Mouse (Mus musculus): Measurements from ENCODE around the gene Wfikkn1. TPM values are rescaled to one million over a fixed set of nuclear protein-coding genes. Genes with fewer than 3 reads are reported as not detected.

The Wfikkn1 gene
- polyA plus RNA-seq, 1 experiment from 2014 or later, result 0.54 TPM

GRCm38 (mm10) chr17:25877025-25877424 is 3.6 kb downstream of the Wfikkn1 start:
- Histone ChIP-seq H3K9me3 (ENCODE audit: low read length) (no peaks in the 10 kb centered on the region), H3K4me3 (ENCODE audit: low read depth, low read length) (no peak overlapping the region), H3K36me3 (replicated peaks; ENCODE audit: insufficient read depth, low read length) (peaks cover 10% of the 10 kb centered on the region), H3K27me3 (ENCODE audit: insufficient read depth, low read length) (no peaks in the 10 kb centered on the region), H3K9ac (replicated peaks) (no peak overlapping the region), H3K4me2 (ENCODE audit: low read depth, low read length) (0 out of 2 replicates have a peak overlapping the region, but pooled peaks have one; percentile 85), H3K4me1 (ENCODE audit: insufficient read depth) (peaks cover 31% of the 10 kb centered on the region), H3K27ac (ENCODE audit: low read depth) (peak overlapping the region; percentile 88; the same call in 1 of the 2 replicates)
- WGBS (ENCODE audit: insufficient replicate concordance), result 85% methylated on average over 3 of the region's 3 CpGs
- no peak for TF ChIP-seq CTCF (IDR thresholded peaks at IDR 0.05; ENCODE audit: low read depth)
- no peak for TF ChIP-seq EP300 (IDR thresholded peaks at IDR 0.05; ENCODE audit: low read depth)
- ATAC-seq, result no peak
- no peak for DNase-seq

GRCm38 (mm10) chr17:25876347-25876915 is 4.2 kb downstream of the Wfikkn1 start:
- peak overlapping the region; percentile 88 for H3K27ac ChIP-seq (ENCODE audit: low read depth)
- H3K36me3 ChIP-seq (replicated peaks; ENCODE audit: insufficient read depth, low read length), result peaks cover 10% of the 10 kb centered on the region
- no peaks in the 10 kb centered on the region for H3K9me3 ChIP-seq (ENCODE audit: low read length)
- WGBS (ENCODE audit: insufficient replicate concordance), result 59% methylated on average over 10 of the region's 10 CpGs
- ATAC-seq (0 out of 2 replicates have a peak, but pooled peaks have one; percentile 20), DNase-seq (peak; percentile 53)
- H3K27me3 ChIP-seq (ENCODE audit: insufficient read depth, low read length), result no peaks in the 10 kb centered on the region
- peaks cover 31% of the 10 kb centered on the region for H3K4me1 ChIP-seq (ENCODE audit: insufficient read depth)
- peak overlapping the region; percentile 64 for H3K9ac ChIP-seq (replicated peaks)
- H3K4me2 ChIP-seq (ENCODE audit: low read depth, low read length), result peak overlapping the region; percentile 85
- H3K4me3 ChIP-seq (ENCODE audit: low read depth, low read length), result peak overlapping the region; percentile 69
- TF ChIP-seq EP300 (IDR thresholded peaks at IDR 0.05; ENCODE audit: low read depth) (no peak), CTCF (IDR thresholded peaks at IDR 0.05; ENCODE audit: low read depth) (no peak)

- Histone ChIP-seq H3K4me1 (ENCODE audit: insufficient read depth) (peaks cover 26% of the 10 kb centered on the region), H3K4me3 (ENCODE audit: low read depth, low read length) (peak overlapping the region; percentile 69), H3K9ac (replicated peaks) (peak overlapping the region; percentile 64), H3K27ac (ENCODE audit: low read depth) (peak overlapping the region; percentile 88), H3K36me3 (replicated peaks; ENCODE audit: insufficient read depth, low read length) (peaks cover 10% of the 10 kb centered on the region), H3K9me3 (ENCODE audit: low read length) (no peaks in the 10 kb centered on the region), H3K4me2 (ENCODE audit: low read depth, low read length) (peak overlapping the region; percentile 85), H3K27me3 (ENCODE audit: insufficient read depth, low read length) (no peaks in the 10 kb centered on the region)
- DNase-seq (peak; percentile 90), ATAC-seq (peak; percentile 89)
- TF ChIP-seq CTCF (IDR thresholded peaks at IDR 0.05; ENCODE audit: low read depth), result no peak
- TF ChIP-seq EP300 (IDR thresholded peaks at IDR 0.05; ENCODE audit: low read depth), result no peak
- 1% methylated on average over 59 of the region's 59 CpGs for WGBS (ENCODE audit: insufficient replicate concordance)
Measured at GRCm38 (mm10) chr17:25875171-25876136, 5.2 kb downstream of the Wfikkn1 start.

- H3K9me3 ChIP-seq (ENCODE audit: low read length), result no peaks in the 10 kb centered on the region
- TF ChIP-seq EP300 (IDR thresholded peaks at IDR 0.05; ENCODE audit: low read depth) (0 out of 2 replicates have a peak, but pooled peaks have one; percentile 21), CTCF (IDR thresholded peaks at IDR 0.05; ENCODE audit: low read depth) (peak; percentile 33; the same call in 1 of the 2 replicates)
- under 1% methylated on average over 25 of the region's 25 CpGs for WGBS (ENCODE audit: insufficient replicate concordance)
- peak within 1 kb of the TSS; percentile 85 for H3K4me2 ChIP-seq (ENCODE audit: low read depth, low read length)
- peaks cover 10% of the 10 kb centered on the region for H3K36me3 ChIP-seq (replicated peaks; ENCODE audit: insufficient read depth, low read length)
- peak within 1 kb of the TSS; percentile 64 for H3K9ac ChIP-seq (replicated peaks)
- H3K27me3 ChIP-seq (ENCODE audit: insufficient read depth, low read length), result no peaks in the 10 kb centered on the region
- peak within 1 kb of the TSS; percentile 88 for H3K27ac ChIP-seq (ENCODE audit: low read depth)
- H3K4me3 ChIP-seq (ENCODE audit: low read depth, low read length), result peak within 1 kb of the TSS; percentile 69
- DNase-seq (peak; percentile 92), ATAC-seq (peak; percentile 78)
- H3K4me1 ChIP-seq (ENCODE audit: insufficient read depth), result peaks cover 20% of the 10 kb centered on the region
Measured at GRCm38 (mm10) chr17:25874721-25875170, 5.9 kb downstream of the Wfikkn1 start, which contains the start of gene Mettl26. Mettl26 (plus strand) TSS chr17:25875074.

- peak overlapping the region; percentile 64 for H3K9ac ChIP-seq (replicated peaks)
- DNase-seq (no peak), ATAC-seq (no peak)
- H3K4me1 ChIP-seq (ENCODE audit: insufficient read depth), result peaks cover 22% of the 10 kb centered on the region
- no peak for TF ChIP-seq EP300 (IDR thresholded peaks at IDR 0.05; ENCODE audit: low read depth)
- no peak for TF ChIP-seq CTCF (IDR thresholded peaks at IDR 0.05; ENCODE audit: low read depth)
- H3K4me2 ChIP-seq (ENCODE audit: low read depth, low read length), result peak overlapping the region; percentile 85
- H3K27me3 ChIP-seq (ENCODE audit: insufficient read depth, low read length), result no peaks in the 10 kb centered on the region
- peak overlapping the region; percentile 88 for H3K27ac ChIP-seq (ENCODE audit: low read depth)
- peak overlapping the region; percentile 69 for H3K4me3 ChIP-seq (ENCODE audit: low read depth, low read length)
- no peaks in the 10 kb centered on the region for H3K9me3 ChIP-seq (ENCODE audit: low read length)
- peaks cover 8% of the 10 kb centered on the region for H3K36me3 ChIP-seq (replicated peaks; ENCODE audit: insufficient read depth, low read length)
- WGBS (ENCODE audit: insufficient replicate concordance), result 8% methylated on average over 14 of the region's 14 CpGs
Measured at GRCm38 (mm10) chr17:25874148-25874720, 6.4 kb downstream of the Wfikkn1 start.
